Mouse (Mus musculus) kidney, adult 2 months (tissue): ENCODE measurements around the gene Paxbp1. TPM values are rescaled to one million over a fixed set of nuclear protein-coding genes. Genes with fewer than 3 reads are reported as not detected.
A peak's percentile ranks its signal among the peaks of the same experiment; 100 is the strongest.

ENCODE experiments used
- DNase-seq: peaks from one replicate; pipeline ENCODE4 v3.0.0; 2021
- H3K27ac ChIP-seq: fragments of 200-500 bp; 2 replicates; pipeline ENCODE4 v1.5.1; 2012; ENCODE audit warnings: low read depth, low read length, control low read depth, inconsistent platforms; ENCODE audit not compliant: insufficient read depth
- H3K27me3 ChIP-seq: fragments of 200-500 bp; replicated peaks from 2 replicates; pipeline ENCODE4 v1.6.1; 2012; ENCODE audit warnings: mild to moderate bottlenecking, moderate library complexity, low read length, inconsistent platforms; ENCODE audit not compliant: control insufficient read depth, insufficient read depth
- H3K36me3 ChIP-seq: fragments of 200-500 bp; 2 replicates; pipeline ENCODE4 v1.6.1; 2012; ENCODE audit warnings: mild to moderate bottlenecking, moderate library complexity, low read length, inconsistent platforms; ENCODE audit not compliant: control insufficient read depth, insufficient read depth
- H3K4me1 ChIP-seq: fragments of 200-500 bp; 2 replicates; pipeline ENCODE4 v1.6.1; 2011; ENCODE audit warnings: low read length; ENCODE audit not compliant: control insufficient read depth, insufficient read depth
- H3K4me3 ChIP-seq: fragments of 200-500 bp; 2 replicates; pipeline ENCODE4 v1.5.1; 2011; ENCODE audit warnings: mild to moderate bottlenecking, low read depth, low read length, control low read depth; ENCODE audit not compliant: insufficient read depth
- CTCF ChIP-seq: fragments of 200-500 bp; conservative IDR thresholded peaks from 2 replicates; pipeline ENCODE4 v1.5.1; 2011; ENCODE audit warnings: low read depth, mild to moderate bottlenecking, control low read depth, low read length, moderate library complexity, mixed read lengths; ENCODE audit not compliant: insufficient read depth, insufficient read length
- POLR2A ChIP-seq: fragments of 200-500 bp; IDR thresholded peaks from one replicate; pipeline ENCODE4 v1.6.1; 2011; ENCODE audit warnings: low read depth, low read length, control low read depth
- WGBS: fragments of 180-500 bp; shearing (Covaris S2); methylation state at CpG from one replicate; pipeline ENCODE4 v1.1.7; 2018; 5-methylcytosine and 5-hydroxymethylcytosine counted together
- polyA plus RNA-seq: library from polyadenylated mRNA; depleted of rRNA; stranded (reverse); fragments of >200 nt; gene quantifications from 2 replicates; pipeline ENCODE4 v1.2.3, GENCODE M21; 2012

Paxbp1 gene
- polyA plus RNA-seq, 1 experiment = 13.6 TPM

DNA sequence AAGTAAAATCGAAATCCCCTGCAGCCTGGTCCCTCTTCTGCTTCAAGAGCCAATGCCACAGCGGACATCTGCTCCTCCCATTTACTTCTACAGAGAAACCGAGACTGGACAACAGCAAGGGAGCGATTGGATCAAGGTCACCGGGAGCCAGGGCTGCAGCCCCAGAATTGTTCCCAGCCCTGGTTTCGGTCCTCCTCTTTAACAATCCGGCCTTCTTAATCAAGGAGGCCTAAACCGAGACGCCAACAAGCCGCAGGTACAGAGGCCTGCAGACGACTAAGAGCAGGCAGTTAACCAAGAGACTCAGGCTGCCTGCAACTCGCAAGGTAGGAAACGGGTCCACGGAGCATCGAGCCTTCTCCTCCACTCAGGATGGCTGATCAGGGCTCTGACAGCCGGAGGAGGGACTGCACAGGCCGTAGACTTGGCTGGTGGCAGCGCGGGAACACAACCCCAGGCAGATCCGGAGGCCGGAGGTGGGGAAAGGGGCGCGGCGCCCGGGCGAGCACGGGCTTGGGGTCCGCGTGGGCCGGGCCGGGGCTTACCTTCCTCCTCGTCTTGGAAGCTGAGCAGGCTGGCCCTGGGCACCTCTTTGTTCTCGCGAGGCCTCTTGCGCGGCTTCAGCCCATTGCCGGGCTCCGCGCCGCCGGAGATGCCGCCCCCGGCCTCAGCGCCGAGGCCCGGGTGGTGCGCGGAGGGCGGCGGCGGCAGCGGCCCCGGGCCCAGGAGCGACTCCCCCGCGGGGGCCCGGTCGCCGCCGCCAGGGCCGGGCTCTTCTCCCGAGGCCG, 688 bp downstream of the Paxbp1 start:
- Histone ChIP-seq H3K36me3 (no peaks in the 10 kb centered on the region), H3K4me3 (peak overlapping the region; percentile 74)
- TF ChIP-seq CTCF (no peak), POLR2A (no peak)

DNA sequence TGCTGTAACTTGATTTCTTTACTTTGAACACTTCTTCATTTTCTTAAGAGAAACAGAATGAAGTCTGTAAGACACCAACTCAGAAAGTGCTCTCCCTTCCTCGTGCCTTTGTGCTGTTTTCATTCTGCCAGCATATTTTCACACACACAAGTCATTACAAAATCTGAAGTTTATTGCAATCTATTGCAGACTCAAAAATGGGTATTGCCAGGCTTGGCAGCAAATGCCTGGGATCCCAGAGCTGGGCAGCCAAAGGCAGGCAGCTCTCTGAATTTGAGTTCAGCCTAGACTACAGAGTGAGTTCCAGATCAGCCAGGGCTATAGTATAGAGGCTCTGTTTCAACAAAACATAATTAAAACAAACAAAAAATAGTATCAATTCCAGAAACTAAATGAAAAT, 1.7 kb downstream of the Paxbp1 start:
- no peak for DNase-seq
- Histone ChIP-seq H3K36me3 (no peaks in the 10 kb centered on the region), H3K4me3 (no peak overlapping the region)

More for the DNA sequence above, 688 bp downstream of the Paxbp1 start:
- Histone ChIP-seq H3K4me1 (peaks cover 3% of the 10 kb centered on the region; the same call in 1 of the 2 replicates), H3K27me3 (no peaks in the 10 kb centered on the region), H3K27ac (peak overlapping the region; percentile 77)
- WGBS = under 1% methylated on average over 63 of the region's 63 CpGs
- DNase-seq = peak; percentile 54

DNA sequence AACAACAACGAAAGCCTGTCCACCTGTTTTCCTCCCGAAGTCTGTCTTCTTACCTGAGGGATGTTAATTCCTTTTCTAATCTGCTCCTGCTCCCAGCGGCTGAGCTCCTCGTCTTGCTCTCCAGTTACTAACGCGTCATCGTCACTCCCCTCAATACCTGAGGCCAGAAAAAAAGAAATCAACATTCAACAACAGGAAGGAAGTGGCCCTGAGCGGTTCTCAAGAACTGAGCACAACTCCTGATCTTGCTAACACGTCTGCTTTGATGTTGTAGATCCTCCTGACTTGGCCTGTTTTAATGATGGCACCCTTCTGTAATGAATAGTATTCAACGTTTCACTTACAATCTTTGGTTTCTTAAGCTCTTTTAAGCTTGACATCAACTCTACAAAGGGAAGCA, 8.5 kb downstream of the Paxbp1 start:
- Histone ChIP-seq H3K4me1 (no peaks in the 10 kb centered on the region), H3K4me3 (no peak overlapping the region), H3K27me3 (no peaks in the 10 kb centered on the region), H3K27ac (no peak overlapping the region), H3K36me3 (peaks cover 13% of the 10 kb centered on the region)
- 81% methylated on average over 10 of the region's 10 CpGs for WGBS
- no peak for DNase-seq
- TF ChIP-seq CTCF = no peak
- no peak for TF ChIP-seq POLR2A

More for the DNA sequence above, 1.7 kb downstream of the Paxbp1 start:
- peaks cover 3% of the 10 kb centered on the region; the same call in 1 of the 2 replicates for H3K4me1 ChIP-seq
- TF ChIP-seq CTCF (no peak), POLR2A (no peak)
- H3K27ac ChIP-seq = no peak overlapping the region
- WGBS = 13% methylated on average over 1 of the region's 1 CpGs
- no peaks in the 10 kb centered on the region for H3K27me3 ChIP-seq

DNA sequence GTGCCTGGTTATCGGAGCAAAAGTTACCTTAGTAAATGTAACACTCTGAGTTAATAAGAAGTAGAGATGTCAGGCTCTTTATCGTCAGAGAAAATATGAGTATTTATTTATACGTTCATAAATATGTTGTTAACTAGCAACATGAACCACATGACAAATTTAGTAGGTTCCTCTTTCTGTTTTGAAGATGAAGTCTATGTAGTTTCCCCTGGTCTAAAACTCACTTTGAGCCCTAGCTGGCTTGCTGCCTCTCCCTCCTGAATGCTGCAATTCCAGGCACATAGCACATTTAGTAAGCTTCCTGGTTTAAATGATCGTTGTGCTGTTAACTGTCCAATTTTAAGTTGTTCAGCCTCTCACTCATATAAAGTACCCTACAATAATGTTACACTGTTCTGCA, 13.6 kb downstream of the Paxbp1 start:
- WGBS = 84% methylated on average over 4 of the region's 4 CpGs
- Histone ChIP-seq H3K27me3 (no peaks in the 10 kb centered on the region), H3K27ac (no peak overlapping the region), H3K4me1 (no peaks in the 10 kb centered on the region), H3K4me3 (no peak overlapping the region), H3K36me3 (peaks cover 9% of the 10 kb centered on the region)
- no peak for TF ChIP-seq CTCF
- TF ChIP-seq POLR2A = no peak
- DNase-seq = no peak

DNA sequence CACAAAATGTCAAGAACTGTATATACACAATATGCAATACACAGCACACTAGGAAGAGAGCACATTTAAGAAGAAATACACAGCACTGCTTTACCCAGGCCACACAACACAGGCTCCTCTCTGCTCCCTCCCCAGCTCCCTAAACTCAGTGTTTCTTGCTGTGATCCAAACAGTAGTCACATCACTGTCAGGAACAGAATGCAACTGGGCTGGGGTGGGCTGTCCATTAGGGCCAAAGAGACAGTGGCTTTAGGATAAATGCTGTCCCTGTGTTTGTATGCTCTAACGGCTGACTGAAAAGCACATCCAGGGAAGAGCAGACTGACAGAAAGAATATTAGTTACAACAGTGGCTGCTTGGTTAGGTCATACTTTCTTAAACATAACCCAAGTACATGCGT, 14.4 kb downstream of the Paxbp1 start:
- no peaks in the 10 kb centered on the region for H3K27me3 ChIP-seq

DNA sequence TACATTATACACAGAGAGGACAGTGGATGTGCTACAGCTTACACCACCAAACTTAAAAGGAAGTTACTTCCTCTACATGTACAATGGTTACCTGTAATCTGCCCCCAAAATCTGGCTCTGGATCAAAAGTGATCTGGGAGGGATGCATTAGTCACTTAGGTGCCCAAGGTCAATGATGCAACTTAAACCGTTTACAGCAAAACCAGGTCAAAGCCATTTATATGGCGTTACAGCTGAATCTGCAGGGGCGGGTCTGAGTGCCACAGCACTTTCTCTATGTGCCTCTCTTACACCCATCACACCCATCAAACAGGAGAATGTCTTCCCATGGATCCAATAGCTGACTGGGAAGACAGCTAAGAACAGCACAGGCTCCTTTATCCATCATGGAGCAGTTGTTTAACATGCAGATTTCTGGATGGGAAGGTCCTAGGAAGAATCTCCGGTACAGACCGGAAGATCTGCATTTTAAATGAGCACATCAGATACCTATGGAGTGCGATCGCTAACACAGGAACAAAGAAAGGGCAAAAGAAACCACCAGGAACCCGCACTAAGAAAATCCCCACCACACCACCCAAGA, 15.1 kb downstream of the Paxbp1 start:
- H3K27ac ChIP-seq = no peak overlapping the region
- H3K36me3 ChIP-seq = peaks cover 10% of the 10 kb centered on the region
- no peak overlapping the region for H3K4me3 ChIP-seq
- H3K27me3 ChIP-seq = no peaks in the 10 kb centered on the region
- H3K4me1 ChIP-seq = no peaks in the 10 kb centered on the region
- no peak for DNase-seq
- WGBS = 90% methylated on average over 8 of the region's 8 CpGs
- TF ChIP-seq CTCF (no peak), POLR2A (no peak)

More for the DNA sequence above, 14.4 kb downstream of the Paxbp1 start:
- Histone ChIP-seq H3K36me3 (peaks cover 8% of the 10 kb centered on the region; the same call in 1 of the 2 replicates), H3K4me3 (no peak overlapping the region), H3K27ac (no peak overlapping the region), H3K4me1 (no peaks in the 10 kb centered on the region)
- TF ChIP-seq CTCF (no peak), POLR2A (no peak)
- WGBS = 87% methylated on average over 2 of the region's 2 CpGs
- no peak for DNase-seq

DNA sequence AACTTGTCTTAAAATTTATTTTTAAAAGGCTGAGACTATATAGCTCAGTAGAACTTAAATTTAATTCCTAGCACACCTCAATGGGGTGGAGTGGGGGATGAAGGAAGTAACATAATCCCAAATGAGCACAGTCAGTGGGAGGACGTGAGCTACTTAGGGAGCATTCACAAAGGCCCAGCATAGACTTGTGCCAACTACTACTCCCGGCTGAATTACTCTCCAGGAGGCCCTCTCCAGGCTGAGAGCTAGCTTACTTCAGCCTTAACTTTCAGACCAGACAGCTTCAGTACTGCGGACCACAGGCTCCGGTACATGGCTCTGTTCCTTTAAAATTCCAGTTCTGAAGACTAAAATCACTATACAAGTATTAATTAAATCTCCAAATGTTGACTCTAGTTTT, 18.1 kb downstream of the Paxbp1 start:
- no peak for DNase-seq
- Histone ChIP-seq H3K4me3 (no peak overlapping the region), H3K27me3 (no peaks in the 10 kb centered on the region), H3K36me3 (peaks cover 8% of the 10 kb centered on the region), H3K27ac (no peak overlapping the region), H3K4me1 (no peaks in the 10 kb centered on the region)
- no peak for TF ChIP-seq POLR2A
- TF ChIP-seq CTCF = no peak
- 88% methylated on average over 4 of the region's 4 CpGs for WGBS
